Mouse (Mus musculus) cerebellum, adult 2 months (tissue): ENCODE data around the gene Stag3. TPM values are rescaled to one million over a fixed set of nuclear protein-coding genes. Genes with fewer than 3 reads are reported as not detected.

ENCODE experiments used
- DNase-seq, 2 experiments: peaks; one replicate each; pipeline ENCODE4 v3.0.0; 2021
- H3K27ac ChIP-seq: fragments of 200-500 bp; 2 replicates; pipeline ENCODE4 v1.5.1; 2012; ENCODE audit warnings: low read length, control low read depth, inconsistent platforms; ENCODE audit not compliant: insufficient read depth
- H3K27me3 ChIP-seq: fragments of 200-500 bp; 2 replicates; pipeline ENCODE4 v1.6.1; 2012; ENCODE audit warnings: inconsistent platforms, mild to moderate bottlenecking, low read length, moderate library complexity; ENCODE audit not compliant: control insufficient read depth, insufficient read depth
- H3K4me1 ChIP-seq: fragments of 200-500 bp; 2 replicates; pipeline ENCODE4 v1.6.1; 2011; ENCODE audit warnings: low read length; ENCODE audit not compliant: control insufficient read depth, insufficient read depth
- H3K4me3 ChIP-seq: fragments of 200-500 bp; replicated peaks from 2 replicates; pipeline ENCODE3; 2011; ENCODE audit warnings: mild to moderate bottlenecking, low read depth, low read length, control low read depth; ENCODE audit not compliant: insufficient read depth
- CTCF ChIP-seq: fragments of 200-500 bp; IDR thresholded peaks from 2 replicates; pipeline ENCODE4 v1.5.1; 2011; ENCODE audit warnings: low read depth, mild to moderate bottlenecking, control low read depth, low read length, moderate library complexity, borderline replicate concordance; ENCODE audit not compliant: insufficient read depth
- POLR2A ChIP-seq: fragments of 200-500 bp; IDR thresholded peaks from 2 replicates; pipeline ENCODE4 v1.6.1; 2011; ENCODE audit warnings: low read length, control low read depth, borderline replicate concordance; ENCODE audit not compliant: insufficient read depth
- WGBS: fragments of 180-500 bp; shearing (Covaris S2); methylation state at CpG from one replicate; pipeline ENCODE4 v1.1.7; 2018; 5-methylcytosine and 5-hydroxymethylcytosine counted together
- polyA plus RNA-seq: library from polyadenylated mRNA; depleted of rRNA; stranded (reverse); fragments of >200 nt; gene quantifications from 2 replicates; pipeline ENCODE4 v1.2.3, GENCODE M21; 2012

Stag3 gene
- polyA plus RNA-seq, 1 experiment, result 2.5 TPM

DNA sequence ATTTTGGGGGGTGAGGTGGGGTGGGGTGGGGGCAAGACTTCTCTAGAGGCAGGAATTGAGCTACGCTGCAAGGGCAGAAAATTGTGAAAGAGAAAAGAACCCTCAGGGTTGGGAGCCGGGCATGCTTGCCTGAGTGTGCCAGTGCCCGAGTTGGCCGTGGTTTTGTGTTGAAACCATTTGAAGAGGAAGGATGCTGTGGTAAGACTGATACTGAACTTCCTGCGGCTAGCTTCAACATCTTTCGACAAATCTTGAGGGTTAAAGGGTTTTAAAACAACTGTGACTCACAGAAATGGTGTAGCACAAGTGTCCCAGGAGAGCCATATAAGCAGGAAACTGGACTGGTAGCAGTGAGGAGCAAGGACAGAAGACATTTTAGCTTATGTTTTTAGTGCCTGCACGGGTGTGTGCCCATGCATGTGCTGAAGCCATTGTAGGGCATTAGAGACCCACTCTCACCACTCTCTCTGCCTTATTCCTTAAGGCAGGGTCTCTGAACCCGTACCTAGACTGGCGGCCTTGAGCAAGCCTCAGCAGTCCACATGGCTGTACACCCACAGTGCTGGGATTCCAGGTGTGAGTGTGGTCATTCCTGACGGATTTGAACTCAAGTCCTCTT lies 23.0 kb upstream of the Stag3 start:
- Histone ChIP-seq H3K27ac (no peak overlapping the region), H3K4me3 (no peak overlapping the region), H3K27me3 (no peaks in the 10 kb centered on the region), H3K4me1 (peaks cover under 1% of the 10 kb centered on the region; the same call in 1 of the 2 replicates)
- WGBS, result 84% methylated on average over 10 of the region's 10 CpGs
- no peak for TF ChIP-seq POLR2A
- DNase-seq, result no peak

DNA sequence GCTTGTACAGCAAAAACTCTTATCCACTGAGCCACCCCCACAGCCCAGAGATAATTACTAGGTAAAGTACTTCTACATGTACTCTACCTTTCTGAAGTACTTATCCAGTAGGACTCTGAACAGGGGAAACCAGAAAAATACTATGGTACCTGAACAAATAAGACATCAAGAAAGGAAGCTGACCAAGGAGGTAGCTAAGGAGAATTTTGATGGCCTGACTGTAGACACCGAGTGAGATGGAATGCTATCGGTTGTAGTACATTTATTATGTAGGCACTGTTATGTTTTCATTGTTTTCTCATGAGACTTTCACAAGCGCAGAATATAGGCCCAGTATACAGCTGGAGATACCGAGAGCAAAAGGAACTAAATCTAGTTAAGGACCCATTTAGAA lies 22.5 kb upstream of the Stag3 start:
- DNase-seq, result no peak
- WGBS, result 96% methylated on average over 4 of the region's 4 CpGs
- H3K27me3 ChIP-seq, result no peaks in the 10 kb centered on the region

DNA sequence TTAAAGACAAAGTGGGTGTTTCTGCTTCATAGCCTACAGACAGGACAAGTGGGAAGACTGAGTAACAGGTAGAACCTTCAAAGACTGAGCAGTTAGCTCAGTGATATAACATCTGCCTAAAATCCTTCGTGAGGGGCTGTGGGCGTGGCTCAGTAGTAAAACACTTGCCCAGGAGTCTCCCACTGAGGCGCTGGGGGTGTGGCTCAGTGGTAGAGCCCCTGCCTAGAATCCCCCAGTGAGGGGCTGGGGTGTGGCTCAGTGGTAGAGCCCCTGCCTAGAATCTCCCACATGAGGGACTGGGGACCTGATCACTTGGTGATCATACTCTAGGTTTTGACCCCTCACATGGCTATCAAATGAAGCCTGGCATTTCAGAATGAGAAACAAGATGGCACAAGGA lies 22.0 kb upstream of the Stag3 start:
- H3K4me1 ChIP-seq, result peaks cover 9% of the 10 kb centered on the region; the same call in 1 of the 2 replicates
- WGBS, result 78% methylated on average over 3 of the region's 3 CpGs
- no peaks in the 10 kb centered on the region for H3K27me3 ChIP-seq
- TF ChIP-seq CTCF (no peak), POLR2A (no peak)
- no peak for DNase-seq
- H3K4me3 ChIP-seq, result no peak overlapping the region
- H3K27ac ChIP-seq, result no peak overlapping the region

More for the DNA sequence above, 22.5 kb upstream of the Stag3 start:
- Histone ChIP-seq H3K4me3 (no peak overlapping the region), H3K4me1 (peaks cover 5% of the 10 kb centered on the region; the same call in 1 of the 2 replicates), H3K27ac (no peak overlapping the region)
- TF ChIP-seq CTCF (no peak), POLR2A (no peak)

DNA sequence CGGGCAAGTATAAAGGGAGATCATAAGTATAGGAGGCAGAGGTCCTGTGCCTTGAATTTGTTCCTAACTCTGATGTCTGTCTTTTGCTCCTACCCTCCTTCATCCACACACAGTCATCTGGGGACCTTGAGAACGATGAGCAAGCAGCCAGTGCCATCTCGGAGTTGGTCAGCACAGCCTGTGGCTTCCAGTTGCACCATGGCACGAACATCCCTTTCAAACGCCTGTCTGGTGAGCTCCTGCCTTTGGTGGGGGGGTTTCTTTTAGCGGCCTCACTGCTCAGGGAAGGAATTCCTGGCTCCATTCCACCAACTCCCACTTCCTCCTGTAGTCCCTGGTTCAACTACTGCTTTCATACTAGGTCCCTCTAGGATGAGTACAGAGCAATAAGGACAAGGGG lies 21.5 kb upstream of the Stag3 start:
- no peak for DNase-seq
- H3K4me1 ChIP-seq, result peaks cover 9% of the 10 kb centered on the region; the same call in 1 of the 2 replicates
- TF ChIP-seq CTCF (no peak), POLR2A (no peak)
- WGBS, result 78% methylated on average over 6 of the region's 6 CpGs
- H3K27ac ChIP-seq, result no peak overlapping the region
- no peak overlapping the region for H3K4me3 ChIP-seq
- H3K27me3 ChIP-seq, result no peaks in the 10 kb centered on the region

DNA sequence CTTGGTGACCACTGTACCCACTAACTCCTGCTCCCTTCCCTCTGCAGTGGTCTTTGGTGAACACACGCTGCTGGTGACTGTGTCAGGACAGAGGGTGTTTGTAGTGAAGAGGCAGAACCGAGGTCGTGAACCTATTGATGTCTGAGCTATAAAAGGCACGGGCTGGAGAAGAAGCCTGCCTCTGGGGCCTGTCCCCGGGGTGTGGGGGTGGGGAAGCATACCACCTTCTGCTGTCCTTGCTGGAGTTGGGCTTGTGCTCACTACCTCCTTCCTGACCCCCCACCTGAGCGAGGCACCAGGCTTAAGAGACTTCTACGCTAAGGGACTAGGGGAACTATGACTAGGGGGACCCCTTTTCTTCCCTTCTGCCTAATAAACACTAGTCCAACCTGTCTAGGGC lies 21.0 kb upstream of the Stag3 start:
- no peak overlapping the region for H3K27ac ChIP-seq
- no peak overlapping the region for H3K4me3 ChIP-seq
- no peaks in the 10 kb centered on the region for H3K27me3 ChIP-seq
- 84% methylated on average over 7 of the region's 7 CpGs for WGBS
- DNase-seq, result no peak
- no peak for TF ChIP-seq POLR2A
- TF ChIP-seq CTCF, result no peak
- peaks cover 9% of the 10 kb centered on the region; the same call in 1 of the 2 replicates for H3K4me1 ChIP-seq

DNA sequence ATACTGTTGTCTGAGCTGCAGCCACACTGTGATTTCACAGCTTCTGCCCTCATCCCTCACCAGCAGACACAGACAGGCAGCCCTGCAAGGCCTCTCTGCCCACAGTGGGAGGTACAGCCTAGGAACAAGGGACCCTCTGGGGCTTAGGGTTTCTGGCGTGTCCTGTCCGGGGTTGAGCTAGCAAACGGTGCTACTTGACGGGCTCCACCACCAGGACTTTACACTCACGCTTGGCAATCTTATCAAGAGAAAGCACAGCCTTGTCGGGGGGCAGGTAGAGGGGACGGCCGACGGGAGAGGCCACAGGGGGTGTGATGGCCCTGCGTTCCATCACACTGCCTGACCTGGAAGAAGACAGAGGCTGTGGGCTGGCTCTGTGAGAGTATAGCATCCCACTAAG lies 20.0 kb upstream of the Stag3 start:
- Histone ChIP-seq H3K4me3 (no peak overlapping the region), H3K27me3 (no peaks in the 10 kb centered on the region), H3K27ac (no peak overlapping the region), H3K4me1 (peaks cover 9% of the 10 kb centered on the region; the same call in 1 of the 2 replicates)
- TF ChIP-seq CTCF, result no peak
- TF ChIP-seq POLR2A, result no peak
- WGBS, result 76% methylated on average over 10 of the region's 10 CpGs
- DNase-seq, result no peak

DNA sequence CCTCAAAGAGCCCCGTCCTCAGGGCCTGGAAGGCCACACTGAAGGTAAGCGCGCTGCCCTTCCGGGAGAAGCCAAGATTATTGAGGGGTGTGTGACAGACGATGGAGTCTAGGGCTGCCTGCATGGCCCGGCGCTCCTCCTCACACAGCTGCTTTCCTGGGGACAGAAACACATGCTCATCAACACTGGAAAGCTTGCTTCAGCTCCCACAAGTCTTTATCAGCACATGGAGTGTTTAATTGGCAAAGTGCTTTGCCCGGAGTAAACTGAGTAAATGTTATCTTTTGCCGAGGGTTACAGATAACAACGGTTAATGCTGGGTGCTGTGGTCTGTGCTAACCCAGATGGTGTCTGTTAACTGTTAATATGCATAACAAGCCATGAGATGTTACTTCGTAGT lies 19.2 kb upstream of the Stag3 start:
- H3K4me1 ChIP-seq, result peaks cover 9% of the 10 kb centered on the region; the same call in 1 of the 2 replicates
- H3K27ac ChIP-seq, result no peak overlapping the region
- TF ChIP-seq CTCF (no peak), POLR2A (no peak)
- no peaks in the 10 kb centered on the region for H3K27me3 ChIP-seq
- no peak for DNase-seq
- 88% methylated on average over 11 of the region's 11 CpGs for WGBS
- no peak overlapping the region for H3K4me3 ChIP-seq

DNA sequence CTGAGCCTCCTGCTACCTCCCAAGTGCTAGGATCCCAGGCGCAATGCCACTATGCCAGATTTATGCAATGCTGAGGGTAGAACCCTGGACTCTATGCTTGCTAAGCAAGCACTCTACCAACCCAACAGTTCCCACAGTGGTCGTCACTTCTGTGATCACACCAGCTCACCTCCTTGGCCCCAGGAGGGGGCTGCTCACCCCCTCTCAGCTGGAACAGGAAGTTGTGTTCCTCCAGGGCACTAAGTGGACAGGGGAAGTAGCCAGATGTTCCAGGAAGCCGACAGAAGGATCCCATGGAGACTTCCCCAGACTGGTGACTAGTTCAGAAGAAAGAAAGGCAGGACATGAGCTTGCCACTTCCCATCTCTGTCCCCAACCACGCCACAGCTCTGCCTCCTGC lies 18.0 kb upstream of the Stag3 start:
- H3K27me3 ChIP-seq, result no peaks in the 10 kb centered on the region
- DNase-seq, result peak in 1 of 2 experiments; percentile 13
- H3K4me1 ChIP-seq, result peaks cover 9% of the 10 kb centered on the region; the same call in 1 of the 2 replicates
- no peak overlapping the region for H3K4me3 ChIP-seq
- TF ChIP-seq POLR2A, result no peak
- TF ChIP-seq CTCF, result no peak
- H3K27ac ChIP-seq, result no peak overlapping the region
- 86% methylated on average over 4 of the region's 4 CpGs for WGBS
